Mouse (Mus musculus): Measurements from ENCODE around the gene Olfr550. TPM values are rescaled to one million over a fixed set of nuclear protein-coding genes. Genes with fewer than 3 reads are reported as not detected.

Gene Olfr550
- polyA plus RNA-seq, 1 experiment from 2014 or later: not detected

Other genes with a start within 250 kb of the Olfr550 start
- gene Rrm1, start 129.7 kb upstream of the Olfr550 start, polyA plus RNA-seq (2014; fragmentation: Nextera tagmentation; extraction: Ambion mirVana): 36.2 and 65.9 TPM in 2 replicates
- gene Olfr543, start 89.8 kb upstream of the Olfr550 start, polyA plus RNA-seq (2014; fragmentation: Nextera tagmentation; extraction: Ambion mirVana): 0.61 and 0.74 TPM in 2 replicates
- 0.14 and 0.22 TPM in 2 replicates for gene Olfr544, start 83.1 kb upstream of the Olfr550 start, polyA plus RNA-seq (2014; fragmentation: Nextera tagmentation; extraction: Ambion mirVana)
- 0.20 TPM in 1 of 2 replicates, not detected in the other for gene Olfr545, start 71.9 kb upstream of the Olfr550 start, polyA plus RNA-seq (2014; fragmentation: Nextera tagmentation; extraction: Ambion mirVana)
- not detected in 2 replicates for gene Olfr547, start 36.7 kb upstream of the Olfr550 start, polyA plus RNA-seq (2014; fragmentation: Nextera tagmentation; extraction: Ambion mirVana)
- gene Olfr548-ps1, start 30.5 kb upstream of the Olfr550 start, polyA plus RNA-seq (2014; fragmentation: Nextera tagmentation; extraction: Ambion mirVana): not detected in 2 replicates
- not detected in 2 replicates for gene Olfr549, start 21.6 kb upstream of the Olfr550 start, polyA plus RNA-seq (2014; fragmentation: Nextera tagmentation; extraction: Ambion mirVana)
- gene Trim21, start 6.0 kb upstream of the Olfr550 start, polyA plus RNA-seq (2014; fragmentation: Nextera tagmentation; extraction: Ambion mirVana): 0.61 TPM in 1 of 2 replicates, not detected in the other
- not detected in 2 replicates for gene Olfr551, start 20.4 kb downstream of the Olfr550 start, polyA plus RNA-seq (2014; fragmentation: Nextera tagmentation; extraction: Ambion mirVana)
- gene Olfr552, start 26.3 kb downstream of the Olfr550 start, polyA plus RNA-seq (2014; fragmentation: Nextera tagmentation; extraction: Ambion mirVana): not detected in 2 replicates
- not detected in 2 replicates for gene Olfr553, start 46.8 kb downstream of the Olfr550 start, polyA plus RNA-seq (2014; fragmentation: Nextera tagmentation; extraction: Ambion mirVana)
- not detected in 2 replicates for gene Olfr554, start 67.0 kb downstream of the Olfr550 start, polyA plus RNA-seq (2014; fragmentation: Nextera tagmentation; extraction: Ambion mirVana)
- not detected in 2 replicates for gene Olfr555, start 87.4 kb downstream of the Olfr550 start, polyA plus RNA-seq (2014; fragmentation: Nextera tagmentation; extraction: Ambion mirVana)
- not detected in 2 replicates for gene Olfr556, start 93.5 kb downstream of the Olfr550 start, polyA plus RNA-seq (2014; fragmentation: Nextera tagmentation; extraction: Ambion mirVana)
- 6.5 and 8.1 TPM in 2 replicates for gene Trim68, start 115.9 kb downstream of the Olfr550 start, polyA plus RNA-seq (2014; fragmentation: Nextera tagmentation; extraction: Ambion mirVana)
- gene Olfr557, start 124.5 kb downstream of the Olfr550 start, polyA plus RNA-seq (2014; fragmentation: Nextera tagmentation; extraction: Ambion mirVana): not detected in 2 replicates
- not detected in 2 replicates for gene Olfr558, start 130.8 kb downstream of the Olfr550 start, polyA plus RNA-seq (2014; fragmentation: Nextera tagmentation; extraction: Ambion mirVana)
- gene Olfr33, start 147.6 kb downstream of the Olfr550 start, polyA plus RNA-seq (2014; fragmentation: Nextera tagmentation; extraction: Ambion mirVana): not detected in 2 replicates
- not detected in 2 replicates for gene Olfr559, start 156.0 kb downstream of the Olfr550 start, polyA plus RNA-seq (2014; fragmentation: Nextera tagmentation; extraction: Ambion mirVana)
- gene Olfr560, start 187.9 kb downstream of the Olfr550 start, polyA plus RNA-seq (2014; fragmentation: Nextera tagmentation; extraction: Ambion mirVana): not detected in 2 replicates
- not detected in 2 replicates for gene Olfr78, start 188.0 kb downstream of the Olfr550 start, polyA plus RNA-seq (2014; fragmentation: Nextera tagmentation; extraction: Ambion mirVana)
- gene Olfr561, start 199.8 kb downstream of the Olfr550 start, polyA plus RNA-seq (2014; fragmentation: Nextera tagmentation; extraction: Ambion mirVana): not detected in 2 replicates
- gene Olfr564, start 232.0 kb downstream of the Olfr550 start, polyA plus RNA-seq (2014; fragmentation: Nextera tagmentation; extraction: Ambion mirVana): not detected in 2 replicates

All from midbrain, embryonic 14.5 days (tissue).